Mouse (Mus musculus): ENCODE data around the gene Lactbl1. TPM values are rescaled to one million over a fixed set of nuclear protein-coding genes. Genes with fewer than 3 reads are reported as not detected.

Gene Lactbl1
- polyA plus RNA-seq, 1 experiment from 2014 or later: not detected

DNA sequence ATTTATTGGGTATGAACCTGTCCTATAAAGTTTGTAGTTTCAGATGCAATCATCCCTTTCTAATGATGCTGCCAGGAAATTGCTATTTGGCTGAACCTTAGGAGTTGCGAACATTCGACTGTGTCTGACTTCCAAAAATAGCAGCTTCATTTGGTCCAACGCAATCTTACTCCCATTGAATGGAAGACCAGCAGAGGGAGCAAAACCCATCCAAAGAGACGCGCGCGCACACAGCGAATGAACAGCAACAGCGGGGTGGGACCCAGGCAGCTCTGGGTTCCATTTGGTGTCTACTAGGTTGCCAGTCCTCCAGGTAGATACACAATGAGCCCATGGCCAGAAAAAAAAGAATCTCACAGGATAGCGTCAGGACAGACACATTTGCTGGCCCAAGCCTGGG, 45.3 kb downstream of the Lactbl1 start:
- H3K36me3 ChIP-seq (replicated peaks): peaks cover 94% of the 10 kb centered on the region
- 79% methylated on average over 10 of the region's 10 CpGs for WGBS
- peaks cover 17% of the 10 kb centered on the region; the same call in 1 of the 2 replicates for H3K9me3 ChIP-seq
- no peak overlapping the region for H3K27ac ChIP-seq
- no peak overlapping the region for H3K4me3 ChIP-seq
- no peak for DNase-seq (ENCODE audit: extremely low spot score, low spot score)
- no peaks in the 10 kb centered on the region for H3K27me3 ChIP-seq (ENCODE audit: poor library complexity, severe bottlenecking)
- H3K4me1 ChIP-seq: no peaks in the 10 kb centered on the region

DNA sequence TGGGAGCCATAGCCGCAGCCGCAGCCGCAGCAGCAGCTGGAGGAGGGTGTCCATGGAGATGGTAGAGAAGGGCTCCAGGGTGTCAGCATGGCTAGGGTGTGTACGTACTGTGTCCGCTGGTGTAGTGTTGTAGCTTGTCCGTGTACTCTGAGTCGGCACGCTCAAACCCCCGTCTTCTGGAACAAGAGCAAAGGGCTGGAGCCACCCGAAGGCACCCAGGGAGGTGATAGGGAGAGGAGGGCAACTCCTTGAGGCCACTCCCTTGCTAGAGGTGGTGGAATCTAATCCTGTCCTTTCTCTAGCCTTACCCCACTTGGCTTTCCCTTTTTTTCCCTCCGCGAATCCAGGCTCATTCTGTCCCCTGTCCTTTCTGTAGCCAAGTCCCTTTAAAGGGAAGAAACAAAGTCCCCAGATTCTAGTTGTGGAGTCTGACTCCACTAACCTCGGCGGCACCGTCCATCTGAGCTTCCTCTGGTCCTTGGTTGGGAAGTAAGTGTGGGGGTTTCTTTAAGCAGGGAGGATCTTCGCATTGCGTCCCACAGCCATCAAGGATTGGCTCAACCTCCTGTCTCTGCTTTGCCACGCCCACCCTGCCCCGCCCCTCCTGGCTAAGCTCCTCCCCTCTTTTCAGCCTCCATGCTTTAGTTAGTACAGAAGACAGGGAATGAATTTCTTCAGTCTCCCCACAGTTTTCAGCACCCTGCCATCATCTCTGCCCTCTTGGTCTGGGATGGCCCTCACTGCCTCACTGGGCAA, 50.1 kb downstream of the Lactbl1 start:
- H3K9me3 ChIP-seq: no peaks in the 10 kb centered on the region
- DNase-seq (ENCODE audit: extremely low spot score, low spot score): no peak
- peaks cover 85% of the 10 kb centered on the region for H3K36me3 ChIP-seq (replicated peaks)
- H3K4me3 ChIP-seq: no peak overlapping the region
- whole genome bisulfite sequencing: 91% methylated on average over 19 of the region's 19 CpGs
- no peaks in the 10 kb centered on the region; the same call in 1 of the 2 replicates for H3K4me1 ChIP-seq
- no peak overlapping the region for H3K27ac ChIP-seq
- no peaks in the 10 kb centered on the region for H3K27me3 ChIP-seq (ENCODE audit: poor library complexity, severe bottlenecking)

DNA sequence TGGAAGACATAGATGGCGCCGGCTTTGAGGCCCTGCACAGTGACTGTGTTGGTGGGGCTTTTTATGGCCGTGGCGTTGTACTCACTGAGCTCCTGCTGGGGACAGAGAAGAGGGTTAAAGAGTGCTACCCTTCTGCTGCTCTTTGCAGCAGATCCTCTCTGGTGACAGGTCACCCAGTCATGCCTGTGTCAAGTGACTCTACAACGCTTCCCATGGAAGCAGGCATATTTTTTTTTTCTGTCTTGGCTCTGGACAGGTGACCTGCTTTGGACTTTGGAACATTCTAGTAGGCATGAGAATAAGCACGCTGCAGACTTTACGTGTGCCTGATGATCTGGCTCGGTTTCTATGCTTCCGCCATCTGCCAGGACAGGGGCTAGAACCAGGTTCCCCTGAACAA, 53.0 kb downstream of the Lactbl1 start:
- H3K27me3 ChIP-seq (ENCODE audit: poor library complexity, severe bottlenecking): no peaks in the 10 kb centered on the region
- WGBS: 92% methylated on average over 9 of the region's 9 CpGs
- no peaks in the 10 kb centered on the region for H3K9me3 ChIP-seq
- no peak for DNase-seq (ENCODE audit: extremely low spot score, low spot score)
- H3K4me1 ChIP-seq: peaks cover 16% of the 10 kb centered on the region
- H3K36me3 ChIP-seq (replicated peaks): peaks cover 68% of the 10 kb centered on the region
- H3K4me3 ChIP-seq: no peak overlapping the region
- H3K27ac ChIP-seq: no peak overlapping the region

DNA sequence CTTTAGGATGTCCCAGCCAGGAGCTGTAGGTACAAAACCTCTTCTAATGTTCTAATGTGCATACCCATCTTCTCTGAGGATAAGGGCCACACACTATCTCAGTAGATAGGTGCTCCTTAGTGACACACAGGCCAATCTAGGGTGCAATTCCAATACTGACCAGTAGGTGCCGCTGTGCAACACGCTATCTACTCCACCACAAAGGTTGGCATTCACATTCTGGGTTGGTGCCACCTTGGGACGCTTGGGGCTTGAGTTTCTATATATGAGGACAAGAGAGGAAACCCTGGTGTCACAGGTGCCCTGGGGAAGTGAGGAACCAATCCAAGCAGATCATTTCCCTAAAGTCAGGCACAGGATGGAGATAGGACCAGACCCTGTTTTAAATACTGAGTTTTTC, 56.1 kb downstream of the Lactbl1 start:
- 7% methylated on average over 3 of the region's 3 CpGs for WGBS
- Histone ChIP-seq H3K27me3 (ENCODE audit: poor library complexity, severe bottlenecking) (no peaks in the 10 kb centered on the region), H3K27ac (peak overlapping the region; percentile 73; the same call in 1 of the 2 replicates), H3K9me3 (no peaks in the 10 kb centered on the region), H3K4me3 (no peak overlapping the region), H3K36me3 (replicated peaks) (peaks cover 67% of the 10 kb centered on the region), H3K4me1 (peaks cover 44% of the 10 kb centered on the region)
- peak; percentile 81 for DNase-seq (ENCODE audit: extremely low spot score, low spot score)

DNA sequence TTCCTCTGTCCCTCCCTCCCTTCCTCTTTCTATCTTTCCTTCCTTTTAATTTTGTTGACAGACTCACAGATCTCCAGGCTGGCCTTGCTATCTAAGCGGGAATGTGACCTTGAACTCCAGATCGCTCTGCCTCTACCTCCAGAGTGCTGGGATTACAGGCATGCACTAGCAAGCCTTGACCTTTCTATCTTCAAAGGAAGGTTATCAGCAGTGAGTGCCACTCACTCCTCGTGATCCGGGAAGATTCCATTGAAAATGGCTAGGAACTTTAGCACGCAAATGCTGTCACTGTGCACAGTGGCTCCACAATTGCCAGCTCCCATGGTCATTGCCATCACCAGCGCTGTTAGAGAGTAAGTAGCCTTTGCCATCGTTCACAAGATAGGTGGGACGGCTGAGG, 56.8 kb downstream of the Lactbl1 start:
- WGBS: 86% methylated on average over 8 of the region's 8 CpGs
- H3K4me1 ChIP-seq: peaks cover 50% of the 10 kb centered on the region
- no peak for DNase-seq (ENCODE audit: extremely low spot score, low spot score)
- no peak overlapping the region for H3K4me3 ChIP-seq
- H3K27me3 ChIP-seq (ENCODE audit: poor library complexity, severe bottlenecking): no peaks in the 10 kb centered on the region
- H3K27ac ChIP-seq: peak overlapping the region; percentile 73
- no peaks in the 10 kb centered on the region for H3K9me3 ChIP-seq
- H3K36me3 ChIP-seq (replicated peaks): peaks cover 67% of the 10 kb centered on the region

DNA sequence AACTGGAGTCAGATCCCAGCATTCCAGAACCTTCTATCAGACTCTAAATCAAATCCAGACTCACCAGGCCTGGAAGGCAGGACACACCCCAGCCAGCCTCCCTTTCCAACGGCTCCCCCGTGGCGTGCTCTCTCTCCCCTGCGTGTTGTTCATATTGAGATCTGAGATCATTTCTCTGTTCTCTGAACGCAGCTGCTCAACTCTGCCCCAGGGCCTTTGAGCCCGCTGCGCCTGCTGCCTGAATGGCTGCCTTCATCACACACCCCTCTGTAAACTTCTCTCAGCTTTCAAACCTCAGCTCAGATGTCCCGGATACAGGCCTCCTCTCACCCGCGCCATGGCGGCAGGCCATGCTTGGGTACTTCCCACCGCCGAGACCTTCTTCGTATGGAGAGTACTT, 58.2 kb downstream of the Lactbl1 start:
- peak; percentile 34 for DNase-seq (ENCODE audit: extremely low spot score, low spot score)
- 77% methylated on average over 14 of the region's 14 CpGs for WGBS
- no peaks in the 10 kb centered on the region for H3K27me3 ChIP-seq (ENCODE audit: poor library complexity, severe bottlenecking)
- peak overlapping the region; percentile 73 for H3K27ac ChIP-seq
- H3K36me3 ChIP-seq (replicated peaks): peaks cover 67% of the 10 kb centered on the region
- H3K4me1 ChIP-seq: peaks cover 65% of the 10 kb centered on the region
- H3K9me3 ChIP-seq: no peaks in the 10 kb centered on the region
- H3K4me3 ChIP-seq: no peak overlapping the region

DNA sequence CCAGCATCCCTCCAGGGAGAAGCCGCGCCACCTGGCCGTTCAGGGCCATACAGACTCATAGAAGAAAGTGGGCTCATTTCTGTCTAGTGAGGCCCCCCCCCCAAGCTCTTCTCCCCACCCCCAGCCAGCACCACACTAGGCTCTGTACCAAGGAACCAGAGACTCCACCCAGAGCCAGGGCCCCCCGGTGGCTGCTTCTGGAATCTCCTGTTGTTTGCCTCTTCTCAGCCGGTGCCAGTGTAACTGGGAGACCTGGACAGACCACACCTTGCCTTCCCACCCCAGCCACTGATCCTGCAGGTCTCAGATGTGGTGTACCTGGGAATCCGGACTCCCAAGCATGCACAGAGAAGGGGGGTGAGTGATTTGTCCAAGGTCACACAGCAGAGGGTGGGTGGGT, 62.1 kb downstream of the Lactbl1 start:
- Histone ChIP-seq H3K4me1 (peaks cover 80% of the 10 kb centered on the region), H3K4me3 (no peak overlapping the region), H3K27ac (peak overlapping the region; percentile 67), H3K9me3 (no peaks in the 10 kb centered on the region), H3K27me3 (ENCODE audit: poor library complexity, severe bottlenecking) (no peaks in the 10 kb centered on the region; the same call in 1 of the 2 replicates), H3K36me3 (replicated peaks) (peaks cover 96% of the 10 kb centered on the region)
- WGBS: 86% methylated on average over 6 of the region's 6 CpGs
- no peak for DNase-seq (ENCODE audit: extremely low spot score, low spot score)

DNA sequence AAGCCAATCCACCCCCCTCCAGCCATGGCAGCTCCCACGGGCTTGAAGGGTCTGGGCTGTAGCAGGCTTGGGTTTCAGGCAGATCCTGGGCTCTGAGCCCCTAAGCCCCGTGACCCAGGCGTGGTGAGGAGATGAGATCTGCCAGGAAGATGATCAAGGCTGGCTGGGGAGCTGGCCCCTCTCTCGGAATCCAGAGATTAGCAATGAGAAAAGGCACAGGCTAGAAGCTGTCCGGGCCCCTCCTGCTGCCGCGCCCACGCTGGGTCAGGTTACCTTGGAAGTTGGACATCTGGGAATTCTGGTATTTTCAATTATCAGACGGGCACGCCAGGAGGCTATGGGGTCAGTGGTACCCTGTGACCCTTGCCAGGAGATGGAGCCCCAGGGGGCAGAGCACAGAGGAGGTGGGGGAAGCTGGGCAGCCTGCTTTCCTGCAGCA, 63.0 kb downstream of the Lactbl1 start:
- Histone ChIP-seq H3K4me3 (no peak overlapping the region), H3K27ac (peak overlapping the region; percentile 67), H3K36me3 (replicated peaks) (peaks cover 96% of the 10 kb centered on the region), H3K9me3 (no peaks in the 10 kb centered on the region), H3K27me3 (ENCODE audit: poor library complexity, severe bottlenecking) (no peaks in the 10 kb centered on the region; the same call in 1 of the 2 replicates), H3K4me1 (peaks cover 71% of the 10 kb centered on the region)
- no peak for DNase-seq (ENCODE audit: extremely low spot score, low spot score)
- 38% methylated on average over 10 of the region's 10 CpGs for WGBS

DNA sequence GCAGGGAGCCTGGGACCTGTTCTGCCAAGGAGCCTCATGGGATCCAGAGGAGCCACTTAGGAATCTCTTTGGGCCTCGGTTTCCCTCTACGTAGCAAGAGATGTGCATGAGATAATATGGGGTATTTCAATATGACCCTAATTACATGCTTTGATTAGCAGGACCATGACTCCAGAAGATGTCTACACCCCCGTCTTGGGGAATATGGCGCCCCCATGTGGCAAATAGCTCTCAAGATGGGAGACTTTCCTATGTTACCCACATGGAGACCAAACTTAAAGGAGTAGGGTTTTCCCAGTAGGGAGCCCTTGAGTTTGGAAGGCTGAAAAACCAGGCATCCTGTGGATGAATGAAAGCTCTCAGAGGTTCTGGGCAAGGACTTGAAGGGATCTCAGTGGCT, 65.7 kb downstream of the Lactbl1 start:
- Histone ChIP-seq H3K27ac (0 out of 2 replicates have a peak overlapping the region, but pooled peaks have one; percentile 12), H3K9me3 (0 out of 2 replicates have a peak, but pooled peaks cover 6% of the 10 kb centered on the region), H3K4me1 (peaks cover 44% of the 10 kb centered on the region), H3K36me3 (replicated peaks) (peaks cover 96% of the 10 kb centered on the region), H3K27me3 (ENCODE audit: poor library complexity, severe bottlenecking) (no peaks in the 10 kb centered on the region; the same call in 1 of the 2 replicates), H3K4me3 (no peak overlapping the region)
- 73% methylated on average over 4 of the region's 4 CpGs for WGBS
- no peak for DNase-seq (ENCODE audit: extremely low spot score, low spot score)

Small RNA genes within 50 kb of the gene (microRNA-seq; reads per million reads assigned to microRNA genes)
- gene Gm22180: not detected

Other genes starting within 250 kb of the Lactbl1 start
- gene Htr1d, start 199.1 kb upstream of the Lactbl1 start, polyA plus RNA-seq (2016; fragmentation: Nextera tagmentation; extraction: Ambion mirVana): 0.31 TPM in 1 of 2 replicates, not detected in the other
- 0.07 and 0.32 TPM in 2 replicates for gene 6030445D17Rik, start 160.4 kb upstream of the Lactbl1 start, polyA plus RNA-seq (2016; fragmentation: Nextera tagmentation; extraction: Ambion mirVana)
- 153 and 154 TPM in 2 replicates for gene Luzp1, start 152.9 kb upstream of the Lactbl1 start, polyA plus RNA-seq (2016; fragmentation: Nextera tagmentation; extraction: Ambion mirVana)
- gene Kdm1a, start 19.9 kb upstream of the Lactbl1 start, polyA plus RNA-seq (2016; fragmentation: Nextera tagmentation; extraction: Ambion mirVana): 50.0 and 52.2 TPM in 2 replicates
- gene Tex46, start 12.2 kb upstream of the Lactbl1 start, polyA plus RNA-seq (2016; fragmentation: Nextera tagmentation; extraction: Ambion mirVana): not detected in 2 replicates
- 9.5 and 9.7 TPM in 2 replicates for gene Ephb2, start 213.4 kb downstream of the Lactbl1 start, polyA plus RNA-seq (2016; fragmentation: Nextera tagmentation; extraction: Ambion mirVana)